Mouse (Mus musculus) spleen, adult 2 months (tissue): Measurements from ENCODE around the gene Ltbp3.

Source experiments
- CTCF ChIP-seq: fragments of 200-500 bp; IDR thresholded peaks from 2 replicates; pipeline ENCODE4 v1.5.1; 2011; ENCODE audit warnings: mild to moderate bottlenecking, inconsistent platforms; ENCODE audit not compliant: insufficient read depth, insufficient read length, insufficient replicate concordance; ENCODE audit errors: extremely low read depth
- POLR2A ChIP-seq: fragments of 200-500 bp; IDR thresholded peaks from 2 replicates; pipeline ENCODE4 v1.6.1; 2011; ENCODE audit warnings: low read depth, low read length, inconsistent platforms

GRCm38 (mm10) chr19:5692086-5692912 is 48.4 kb upstream of the Ltbp3 start:
- no peak for TF ChIP-seq POLR2A
- no peak for TF ChIP-seq CTCF
